Mouse (Mus musculus): ENCODE measurements around the gene Zdhhc18. TPM values are rescaled to one million over a fixed set of nuclear protein-coding genes. Genes with fewer than 3 reads are reported as not detected.

Zdhhc18 gene
- 2.0 and 2.5 TPM in 2 replicates for polyA plus RNA-seq (2014; fragmentation: Nextera tagmentation; extraction: Ambion mirVana)

GRCm38 (mm10) chr4:133649989-133650699 lies at the start of gene Zdhhc18:
TSS of gene Zdhhc18 (minus strand) at chr4:133650154.
- Histone ChIP-seq H3K4me1 (ENCODE audit: control insufficient read depth, insufficient read depth, low read length) (no peaks in the 10 kb centered on the region), H3K27me3 (replicated peaks; ENCODE audit: control insufficient read depth, insufficient read depth, low read length) (no peaks in the 10 kb centered on the region), H3K9me3 (replicated peaks; ENCODE audit: control insufficient read depth, low read length) (no peaks in the 10 kb centered on the region), H3K36me3 (ENCODE audit: control insufficient read depth, insufficient read depth, low read length) (no peaks in the 10 kb centered on the region), H3K4me2 (ENCODE audit: low read length) (peak within 1 kb of the TSS; percentile 10; the same call in 1 of the 2 replicates), H3K9ac (ENCODE audit: low read length) (no peak within 1 kb of the TSS), H3K27ac (ENCODE audit: low read depth, low read length) (no peak within 1 kb of the TSS), H3K4me3 (ENCODE audit: low read depth, low read length) (no peak within 1 kb of the TSS; the same call in 1 of the 2 replicates)
- 45% methylated on average over 7 of the region's 7 CpGs for WGBS
- DNase-seq (ENCODE audit: low spot score) (peak; percentile 74), ATAC-seq (peak; percentile 50; the same call in 1 of the 2 replicates)

- no peak for DNase-seq (ENCODE audit: low spot score)
- ATAC-seq = no peak
- Histone ChIP-seq H3K27ac (ENCODE audit: low read depth, low read length) (no peak overlapping the region), H3K36me3 (ENCODE audit: control insufficient read depth, insufficient read depth, low read length) (peaks cover 77% of the 10 kb centered on the region), H3K4me1 (ENCODE audit: control insufficient read depth, insufficient read depth, low read length) (0 out of 2 replicates have a peak, but pooled peaks cover 2% of the 10 kb centered on the region), H3K9me3 (replicated peaks; ENCODE audit: control insufficient read depth, low read length) (no peaks in the 10 kb centered on the region), H3K4me3 (ENCODE audit: low read depth, low read length) (no peak overlapping the region), H3K27me3 (replicated peaks; ENCODE audit: control insufficient read depth, insufficient read depth, low read length) (no peaks in the 10 kb centered on the region), H3K4me2 (ENCODE audit: low read length) (no peak overlapping the region), H3K9ac (ENCODE audit: low read length) (no peak overlapping the region)
- 81% methylated on average over 3 of the region's 3 CpGs for WGBS
Observed at GRCm38 (mm10) chr4:133695363-133695762, 45.4 kb upstream of the Zdhhc18 start.

DNA sequence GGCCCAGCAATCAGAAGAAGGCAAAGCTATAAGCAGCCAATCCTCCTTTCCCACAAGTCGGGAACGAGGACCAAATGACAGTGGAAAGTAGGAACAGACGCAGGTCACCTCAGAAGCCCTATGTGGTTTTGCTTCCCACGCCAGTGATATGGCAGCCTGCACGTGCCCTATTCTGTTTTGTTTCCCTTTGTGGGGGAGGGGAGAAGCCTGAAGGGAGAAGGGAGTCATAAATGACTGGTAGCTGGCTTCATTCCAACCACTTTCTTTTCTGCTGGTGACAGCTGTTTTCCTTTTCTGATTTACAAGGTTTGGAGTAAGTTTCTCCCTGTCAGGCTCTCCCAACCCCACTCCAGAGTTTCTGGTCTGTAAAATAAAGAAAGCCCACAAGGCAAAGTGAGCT lies 40.3 kb upstream of the Zdhhc18 start:
- Histone ChIP-seq H3K27me3 (replicated peaks; ENCODE audit: control insufficient read depth, insufficient read depth, low read length) (no peaks in the 10 kb centered on the region), H3K9ac (ENCODE audit: low read length) (no peak overlapping the region), H3K4me3 (ENCODE audit: low read depth, low read length) (no peak overlapping the region), H3K4me2 (ENCODE audit: low read length) (no peak overlapping the region), H3K27ac (ENCODE audit: low read depth, low read length) (peak overlapping the region; percentile 44), H3K4me1 (ENCODE audit: control insufficient read depth, insufficient read depth, low read length) (peaks cover 7% of the 10 kb centered on the region; the same call in 1 of the 2 replicates), H3K9me3 (replicated peaks; ENCODE audit: control insufficient read depth, low read length) (no peaks in the 10 kb centered on the region), H3K36me3 (ENCODE audit: control insufficient read depth, insufficient read depth, low read length) (peaks cover 100% of the 10 kb centered on the region)
- DNase-seq (ENCODE audit: low spot score) (peak; percentile 86), ATAC-seq (peak; percentile 61)
- WGBS = 27% methylated on average over 5 of the region's 5 CpGs

DNA sequence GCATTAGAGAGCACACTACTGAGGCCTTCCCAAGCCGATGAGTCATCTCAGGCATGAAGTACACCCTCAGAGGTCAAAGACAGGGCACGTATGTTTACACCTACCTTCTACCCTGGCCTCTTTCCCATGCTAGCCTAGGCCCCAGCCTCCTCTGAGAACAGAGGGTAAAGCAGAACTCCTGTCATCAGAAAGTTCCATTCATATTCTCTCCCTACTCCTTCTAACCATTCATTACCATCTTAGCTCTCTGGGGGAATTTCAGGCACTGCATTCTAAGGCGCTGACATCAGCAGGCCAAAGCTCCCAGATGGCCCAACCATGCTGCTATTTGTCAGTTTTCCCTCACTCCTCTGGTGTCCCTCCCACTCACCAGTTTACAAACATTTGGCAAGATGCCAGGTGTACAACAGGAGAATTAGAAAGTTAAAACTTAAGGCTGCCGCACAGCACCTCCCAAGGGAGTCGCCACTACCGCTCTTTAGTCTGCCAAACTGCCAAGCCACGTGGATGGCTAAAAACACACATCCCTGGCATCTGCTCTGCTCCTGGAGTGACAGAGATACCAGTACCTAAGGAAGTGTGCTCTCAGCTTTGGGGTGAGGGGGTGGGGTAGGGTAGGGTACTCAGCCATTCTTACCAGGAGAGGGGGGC lies 38.6 kb upstream of the Zdhhc18 start:
- Histone ChIP-seq H3K9ac (ENCODE audit: low read length) (no peak overlapping the region), H3K4me3 (ENCODE audit: low read depth, low read length) (no peak overlapping the region), H3K27ac (ENCODE audit: low read depth, low read length) (0 out of 2 replicates have a peak overlapping the region, but pooled peaks have one; percentile 5), H3K4me1 (ENCODE audit: control insufficient read depth, insufficient read depth, low read length) (peaks cover 7% of the 10 kb centered on the region; the same call in 1 of the 2 replicates), H3K9me3 (replicated peaks; ENCODE audit: control insufficient read depth, low read length) (no peaks in the 10 kb centered on the region), H3K36me3 (ENCODE audit: control insufficient read depth, insufficient read depth, low read length) (peaks cover 100% of the 10 kb centered on the region), H3K4me2 (ENCODE audit: low read length) (no peak overlapping the region), H3K27me3 (replicated peaks; ENCODE audit: control insufficient read depth, insufficient read depth, low read length) (no peaks in the 10 kb centered on the region)
- 61% methylated on average over 7 of the region's 7 CpGs for WGBS
- peak; percentile 69 for DNase-seq (ENCODE audit: low spot score)
- ATAC-seq = peak; percentile 46; the same call in 1 of the 2 replicates

DNA sequence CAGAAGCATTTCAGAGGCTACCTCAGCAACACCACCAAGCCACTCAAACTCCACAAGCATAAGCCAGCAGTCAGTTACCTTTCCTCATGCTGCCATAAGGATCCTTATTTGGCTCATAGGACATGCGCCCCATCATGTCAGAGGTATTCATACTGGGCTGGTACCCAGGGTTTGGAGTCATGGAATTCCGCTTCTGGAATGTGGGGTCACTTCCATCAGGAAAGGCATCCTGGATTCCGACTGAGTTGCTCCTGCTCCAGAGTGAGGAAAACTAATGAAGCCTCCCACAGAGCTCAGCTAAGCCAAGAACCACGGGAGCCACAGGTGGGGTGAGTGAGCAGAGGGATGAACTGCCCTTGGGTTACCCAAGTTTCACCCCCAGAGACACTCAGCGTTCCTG lies 37.2 kb upstream of the Zdhhc18 start:
- DNase-seq (ENCODE audit: low spot score) (no peak), ATAC-seq (no peak)
- H3K4me1 ChIP-seq (ENCODE audit: control insufficient read depth, insufficient read depth, low read length) = peaks cover 7% of the 10 kb centered on the region; the same call in 1 of the 2 replicates
- no peaks in the 10 kb centered on the region for H3K9me3 ChIP-seq (replicated peaks; ENCODE audit: control insufficient read depth, low read length)
- no peak overlapping the region for H3K4me2 ChIP-seq (ENCODE audit: low read length)
- H3K9ac ChIP-seq (ENCODE audit: low read length) = no peak overlapping the region
- no peaks in the 10 kb centered on the region for H3K27me3 ChIP-seq (replicated peaks; ENCODE audit: control insufficient read depth, insufficient read depth, low read length)
- H3K36me3 ChIP-seq (ENCODE audit: control insufficient read depth, insufficient read depth, low read length) = peaks cover 100% of the 10 kb centered on the region
- H3K27ac ChIP-seq (ENCODE audit: low read depth, low read length) = no peak overlapping the region
- 88% methylated on average over 5 of the region's 5 CpGs for WGBS
- H3K4me3 ChIP-seq (ENCODE audit: low read depth, low read length) = no peak overlapping the region

GRCm38 (mm10) chr4:133686512-133686911 lies 36.6 kb upstream of the Zdhhc18 start:
- WGBS = 87% methylated on average over 11 of the region's 11 CpGs
- Histone ChIP-seq H3K27ac (ENCODE audit: low read depth, low read length) (no peak overlapping the region), H3K27me3 (replicated peaks; ENCODE audit: control insufficient read depth, insufficient read depth, low read length) (no peaks in the 10 kb centered on the region), H3K4me1 (ENCODE audit: control insufficient read depth, insufficient read depth, low read length) (peaks cover 7% of the 10 kb centered on the region; the same call in 1 of the 2 replicates), H3K4me2 (ENCODE audit: low read length) (no peak overlapping the region), H3K36me3 (ENCODE audit: control insufficient read depth, insufficient read depth, low read length) (peaks cover 100% of the 10 kb centered on the region), H3K9me3 (replicated peaks; ENCODE audit: control insufficient read depth, low read length) (no peaks in the 10 kb centered on the region), H3K4me3 (ENCODE audit: low read depth, low read length) (no peak overlapping the region), H3K9ac (ENCODE audit: low read length) (no peak overlapping the region)
- ATAC-seq (no peak), DNase-seq (ENCODE audit: low spot score) (no peak)

- Histone ChIP-seq H3K4me3 (ENCODE audit: low read depth, low read length) (no peak overlapping the region), H3K36me3 (ENCODE audit: control insufficient read depth, insufficient read depth, low read length) (peaks cover 72% of the 10 kb centered on the region), H3K27ac (ENCODE audit: low read depth, low read length) (no peak overlapping the region), H3K9me3 (replicated peaks; ENCODE audit: control insufficient read depth, low read length) (no peaks in the 10 kb centered on the region), H3K9ac (ENCODE audit: low read length) (no peak overlapping the region), H3K27me3 (replicated peaks; ENCODE audit: control insufficient read depth, insufficient read depth, low read length) (no peaks in the 10 kb centered on the region), H3K4me1 (ENCODE audit: control insufficient read depth, insufficient read depth, low read length) (peaks cover 11% of the 10 kb centered on the region), H3K4me2 (ENCODE audit: low read length) (no peak overlapping the region)
- DNase-seq (ENCODE audit: low spot score) (no peak), ATAC-seq (no peak)
- 88% methylated on average over 14 of the region's 14 CpGs for WGBS
Observed at GRCm38 (mm10) chr4:133680206-133680786, 30.3 kb upstream of the Zdhhc18 start.

DNA sequence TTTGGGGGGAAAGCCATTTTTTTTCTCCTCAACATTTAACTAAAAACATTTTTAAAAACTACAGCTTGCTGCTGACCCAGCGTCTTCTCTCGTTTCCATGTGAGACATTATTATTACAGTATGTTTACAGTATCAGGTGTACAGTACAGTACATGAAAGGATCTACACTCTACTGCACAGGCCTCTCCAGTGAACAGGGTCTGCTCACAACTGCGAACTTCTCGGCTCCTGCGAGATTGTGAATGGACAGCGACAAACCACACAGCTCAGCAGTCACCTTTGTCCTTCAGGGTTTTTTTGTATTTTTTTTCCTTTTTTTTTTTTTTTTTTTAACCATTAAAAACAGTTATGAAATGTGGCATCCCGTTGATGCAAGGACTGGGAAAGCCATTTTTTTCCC lies 29.7 kb upstream of the Zdhhc18 start:
- H3K4me1 ChIP-seq (ENCODE audit: control insufficient read depth, insufficient read depth, low read length) = peaks cover 13% of the 10 kb centered on the region
- no peak overlapping the region for H3K27ac ChIP-seq (ENCODE audit: low read depth, low read length)
- WGBS = 82% methylated on average over 7 of the region's 7 CpGs
- peaks cover 65% of the 10 kb centered on the region for H3K36me3 ChIP-seq (ENCODE audit: control insufficient read depth, insufficient read depth, low read length)
- no peak overlapping the region for H3K4me3 ChIP-seq (ENCODE audit: low read depth, low read length)
- no peaks in the 10 kb centered on the region for H3K9me3 ChIP-seq (replicated peaks; ENCODE audit: control insufficient read depth, low read length)
- H3K9ac ChIP-seq (ENCODE audit: low read length) = no peak overlapping the region
- no peak for DNase-seq (ENCODE audit: low spot score)
- ATAC-seq = no peak
- no peaks in the 10 kb centered on the region for H3K27me3 ChIP-seq (replicated peaks; ENCODE audit: control insufficient read depth, insufficient read depth, low read length)
- H3K4me2 ChIP-seq (ENCODE audit: low read length) = no peak overlapping the region
